Mouse (Mus musculus) midbrain, embryonic 13.5 days (tissue): ENCODE measurements at regions not wholly inside any gene's neighbourhood (a gene's known extent, or its start where the extent isn't known, plus 50 kb on each side); places are given as distances from the start of the nearest gene placed in this dataset.

ENCODE experiments used
- ATAC-seq: fragments of 200-750 bp; cut with Nextera tagmentation; 2 replicates; pipeline ENCODE4 v1.8.0; 2017; ENCODE audit warnings: mild to moderate bottlenecking, moderate TSS enrichment, moderate library complexity
- H3K27ac ChIP-seq: fragments of 300-500 bp; sonication (generic); 2 replicates; pipeline ENCODE4 v1.5.1; 2015; ENCODE audit warnings: inconsistent platforms, mild to moderate bottlenecking, moderate library complexity
- H3K27me3 ChIP-seq: fragments of 300-500 bp; sonication (generic); 2 replicates; pipeline ENCODE4 v1.6.1; 2015; ENCODE audit warnings: mild to moderate bottlenecking, inconsistent platforms
- H3K36me3 ChIP-seq: fragments of 300-500 bp; sonication (generic); 2 replicates; pipeline ENCODE4 v1.6.1; 2015; ENCODE audit warnings: mild to moderate bottlenecking, inconsistent platforms
- H3K4me1 ChIP-seq: fragments of 300-500 bp; sonication (generic); replicated peaks from 2 replicates; pipeline ENCODE4 v1.6.1; 2015; ENCODE audit warnings: inconsistent platforms
- H3K4me2 ChIP-seq: fragments of 300-500 bp; sonication (generic); replicated peaks from 2 replicates; pipeline ENCODE4 v1.6.1; 2015; ENCODE audit warnings: moderate library complexity, mild to moderate bottlenecking, inconsistent platforms
- H3K4me3 ChIP-seq: fragments of 300-500 bp; sonication (generic); replicated peaks from 2 replicates; pipeline ENCODE4 v1.5.1; 2015; ENCODE audit warnings: mild to moderate bottlenecking, inconsistent platforms
- H3K9ac ChIP-seq: fragments of 300-500 bp; sonication (generic); replicated peaks from 2 replicates; pipeline ENCODE4 v1.6.1; 2015; ENCODE audit warnings: mild to moderate bottlenecking, inconsistent platforms
- H3K9me3 ChIP-seq: fragments of 300-500 bp; sonication (generic); 2 replicates; pipeline ENCODE4 v1.6.1; 2016; ENCODE audit warnings: mild to moderate bottlenecking, inconsistent platforms
- WGBS: fragments of 180-500 bp; shearing (Covaris S2); methylation state at CpG from one replicate; pipeline ENCODE4 v1.1.7; 2015; 5-methylcytosine and 5-hydroxymethylcytosine counted together

- Histone ChIP-seq H3K36me3 (no peaks in the 10 kb centered on the region), H3K9me3 (no peaks in the 10 kb centered on the region), H3K4me2 (no peak overlapping the region), H3K27me3 (no peaks in the 10 kb centered on the region), H3K4me3 (no peak overlapping the region), H3K9ac (no peak overlapping the region), H3K4me1 (no peaks in the 10 kb centered on the region), H3K27ac (no peak overlapping the region)
- 76% methylated on average over 4 of the region's 4 CpGs for WGBS
- no peak for ATAC-seq
Observed at GRCm38 (mm10) chr15:88229456-88229855, 370.6 kb upstream of the Zdhhc25 start.

- Histone ChIP-seq H3K4me2 (no peak overlapping the region), H3K27me3 (peaks cover 15% of the 10 kb centered on the region), H3K4me1 (peaks cover 15% of the 10 kb centered on the region), H3K27ac (no peak overlapping the region), H3K36me3 (no peaks in the 10 kb centered on the region), H3K4me3 (no peak overlapping the region), H3K9me3 (no peaks in the 10 kb centered on the region), H3K9ac (no peak overlapping the region)
- WGBS: 89% methylated on average over 13 of the region's 13 CpGs
- ATAC-seq: no peak
Observed at GRCm38 (mm10) chr15:88244606-88245005, 355.5 kb upstream of the Zdhhc25 start.

GRCm38 (mm10) chr15:88245496-88246246 lies 354.4 kb upstream of the Zdhhc25 start:
- Histone ChIP-seq H3K4me3 (no peak overlapping the region), H3K36me3 (no peaks in the 10 kb centered on the region), H3K9ac (no peak overlapping the region; the same call in 1 of the 2 replicates), H3K27me3 (peaks cover 15% of the 10 kb centered on the region), H3K9me3 (no peaks in the 10 kb centered on the region), H3K4me2 (no peak overlapping the region), H3K27ac (no peak overlapping the region), H3K4me1 (peaks cover 15% of the 10 kb centered on the region)
- ATAC-seq: no peak
- 55% methylated on average over 22 of the region's 22 CpGs for WGBS

- ATAC-seq: peak; percentile 74
Observed at GRCm38 (mm10) chr15:88247974-88248625, 352.0 kb upstream of the Zdhhc25 start.

GRCm38 (mm10) chr15:88288051-88288450 lies 312.1 kb upstream of the Zdhhc25 start:
- no peak for ATAC-seq
- H3K27me3 ChIP-seq: no peaks in the 10 kb centered on the region
- no peak overlapping the region for H3K27ac ChIP-seq
- H3K9ac ChIP-seq: no peak overlapping the region
- H3K4me3 ChIP-seq: no peak overlapping the region
- WGBS: 70% methylated on average over 16 of the region's 16 CpGs
- no peaks in the 10 kb centered on the region for H3K36me3 ChIP-seq
- no peaks in the 10 kb centered on the region for H3K9me3 ChIP-seq
- peaks cover 12% of the 10 kb centered on the region; the same call in 1 of the 2 replicates for H3K4me1 ChIP-seq
- no peak overlapping the region for H3K4me2 ChIP-seq

More at GRCm38 (mm10) chr15:88247974-88248625, 352.0 kb upstream of the Zdhhc25 start:
- Histone ChIP-seq H3K36me3 (no peaks in the 10 kb centered on the region), H3K9ac (no peak overlapping the region), H3K4me1 (peaks cover 15% of the 10 kb centered on the region), H3K27ac (no peak overlapping the region), H3K4me2 (no peak overlapping the region), H3K9me3 (no peaks in the 10 kb centered on the region), H3K27me3 (peaks cover 15% of the 10 kb centered on the region), H3K4me3 (no peak overlapping the region)
- WGBS: 29% methylated on average over 14 of the region's 14 CpGs

- Histone ChIP-seq H3K27me3 (no peaks in the 10 kb centered on the region), H3K9ac (no peak overlapping the region), H3K36me3 (no peaks in the 10 kb centered on the region), H3K4me1 (peaks cover 12% of the 10 kb centered on the region; the same call in 1 of the 2 replicates), H3K4me2 (no peak overlapping the region), H3K4me3 (no peak overlapping the region), H3K27ac (no peak overlapping the region), H3K9me3 (no peaks in the 10 kb centered on the region)
- ATAC-seq: no peak
- 62% methylated on average over 3 of the region's 3 CpGs for WGBS
Observed at GRCm38 (mm10) chr15:88288696-88289095, 311.4 kb upstream of the Zdhhc25 start.

GRCm38 (mm10) chr15:88290740-88291363 lies 309.2 kb upstream of the Zdhhc25 start:
- H3K27ac ChIP-seq: no peak overlapping the region
- peaks cover 12% of the 10 kb centered on the region; the same call in 1 of the 2 replicates for H3K4me1 ChIP-seq
- 14% methylated on average over 20 of the region's 20 CpGs for WGBS
- ATAC-seq: peak; percentile 73; the same call in 1 of the 2 replicates
- no peaks in the 10 kb centered on the region for H3K9me3 ChIP-seq
- 0 out of 2 replicates have a peak overlapping the region, but pooled peaks have one; percentile 5 for H3K4me3 ChIP-seq
- no peaks in the 10 kb centered on the region for H3K27me3 ChIP-seq
- peak overlapping the region; percentile 51 for H3K9ac ChIP-seq
- no peaks in the 10 kb centered on the region for H3K36me3 ChIP-seq
- H3K4me2 ChIP-seq: peak overlapping the region; percentile 44

GRCm38 (mm10) chr15:88299061-88299460 lies 301.0 kb upstream of the Zdhhc25 start:
- no peak overlapping the region for H3K4me3 ChIP-seq
- no peak for ATAC-seq
- H3K36me3 ChIP-seq: no peaks in the 10 kb centered on the region
- 0 out of 2 replicates have a peak overlapping the region, but pooled peaks have one; percentile 30 for H3K27ac ChIP-seq
- H3K4me2 ChIP-seq: no peak overlapping the region
- no peak overlapping the region for H3K9ac ChIP-seq
- peaks cover 4% of the 10 kb centered on the region; the same call in 1 of the 2 replicates for H3K4me1 ChIP-seq
- no peaks in the 10 kb centered on the region for H3K27me3 ChIP-seq
- 62% methylated on average over 6 of the region's 6 CpGs for WGBS
- no peaks in the 10 kb centered on the region for H3K9me3 ChIP-seq

GRCm38 (mm10) chr15:88311158-88311557 lies 288.9 kb upstream of the Zdhhc25 start:
- Histone ChIP-seq H3K4me3 (no peak overlapping the region), H3K27ac (no peak overlapping the region), H3K9ac (no peak overlapping the region), H3K4me2 (no peak overlapping the region), H3K4me1 (peaks cover 9% of the 10 kb centered on the region), H3K27me3 (no peaks in the 10 kb centered on the region), H3K9me3 (no peaks in the 10 kb centered on the region), H3K36me3 (no peaks in the 10 kb centered on the region)
- ATAC-seq: no peak
- WGBS: 30% methylated on average over 8 of the region's 8 CpGs

- no peaks in the 10 kb centered on the region for H3K27me3 ChIP-seq
- peak; percentile 45; the same call in 1 of the 2 replicates for ATAC-seq
- H3K4me2 ChIP-seq: no peak overlapping the region
- H3K9me3 ChIP-seq: no peaks in the 10 kb centered on the region
- H3K4me3 ChIP-seq: no peak overlapping the region
- WGBS: 50% methylated on average over 12 of the region's 12 CpGs
- H3K4me1 ChIP-seq: peaks cover 18% of the 10 kb centered on the region
- no peaks in the 10 kb centered on the region for H3K36me3 ChIP-seq
- H3K9ac ChIP-seq: no peak overlapping the region
- H3K27ac ChIP-seq: peak overlapping the region; percentile 17; the same call in 1 of the 2 replicates
Observed at GRCm38 (mm10) chr15:88314810-88315459, 285.2 kb upstream of the Zdhhc25 start.

- H3K27ac ChIP-seq: no peak overlapping the region
- 31% methylated on average over 8 of the region's 8 CpGs for WGBS
Observed at GRCm38 (mm10) chr15:88318048-88318447, 282.1 kb upstream of the Zdhhc25 start.

More at GRCm38 (mm10) chr15:88318048-88318447, 282.1 kb upstream of the Zdhhc25 start:
- peaks cover 20% of the 10 kb centered on the region for H3K4me1 ChIP-seq
- H3K4me2 ChIP-seq: no peak overlapping the region
- no peaks in the 10 kb centered on the region for H3K36me3 ChIP-seq
- H3K9ac ChIP-seq: no peak overlapping the region
- peak; percentile 45; the same call in 1 of the 2 replicates for ATAC-seq
- H3K4me3 ChIP-seq: no peak overlapping the region
- no peaks in the 10 kb centered on the region for H3K27me3 ChIP-seq
- H3K9me3 ChIP-seq: no peaks in the 10 kb centered on the region
